Mouse (Mus musculus) 416B (cell line): ENCODE measurements around the gene Rpl5.

Experiments used
- DNase-seq: peaks from one replicate; pipeline ENCODE4 v3.0.0; 2011; ENCODE audit warnings: low read depth

Rpl5 gene

DNA sequence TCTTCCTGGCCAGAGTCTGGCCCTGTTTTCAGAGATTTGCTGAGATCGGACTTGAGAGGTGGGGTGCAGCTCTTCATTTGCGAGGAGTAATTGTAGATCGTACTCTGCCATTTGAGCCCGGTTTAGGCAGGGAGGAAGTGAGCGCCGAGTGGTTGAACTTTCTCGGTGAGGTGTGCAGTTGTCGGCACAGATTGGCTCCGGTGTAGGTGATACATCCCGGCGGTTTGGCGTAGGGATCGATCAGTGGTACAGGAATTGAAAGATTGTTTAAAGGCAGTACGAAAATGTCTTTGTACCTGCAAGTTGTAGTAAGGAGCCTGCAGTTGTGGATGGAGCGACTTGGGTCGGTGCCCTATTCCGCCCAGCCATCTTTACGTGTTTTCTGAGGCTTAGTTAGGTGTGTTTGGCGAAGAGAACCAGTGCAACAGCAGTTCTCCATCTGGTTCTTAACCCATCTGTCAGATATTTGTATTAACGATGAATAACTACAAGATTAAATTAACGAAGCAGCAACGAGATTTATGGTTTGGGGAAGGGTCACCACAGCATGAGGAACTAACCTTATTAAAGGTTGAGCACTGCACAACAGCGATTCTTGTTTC is 813 bp downstream of the Rpl5 start:
- DNase-seq, result peak; percentile 56

DNA sequence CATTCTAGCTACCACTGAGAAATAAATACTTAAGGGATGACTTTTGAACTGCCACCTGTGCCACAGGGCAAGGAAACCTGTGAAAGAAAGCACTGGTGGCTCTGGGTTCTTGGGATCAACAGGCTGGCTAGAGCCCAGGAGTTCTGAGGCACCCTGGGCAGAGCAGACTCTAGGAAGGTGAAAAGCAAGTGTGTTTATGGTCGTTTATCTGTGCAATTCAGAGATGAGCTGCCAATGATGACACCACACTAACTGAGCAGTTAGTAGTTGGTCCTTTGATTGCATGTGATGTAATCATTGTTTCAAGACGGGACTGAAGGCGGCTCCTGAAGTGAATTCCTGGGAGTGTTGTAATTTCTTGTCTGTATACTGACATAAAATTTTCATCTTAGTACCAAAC is 4.0 kb downstream of the Rpl5 start:
- DNase-seq, result no peak

DNA sequence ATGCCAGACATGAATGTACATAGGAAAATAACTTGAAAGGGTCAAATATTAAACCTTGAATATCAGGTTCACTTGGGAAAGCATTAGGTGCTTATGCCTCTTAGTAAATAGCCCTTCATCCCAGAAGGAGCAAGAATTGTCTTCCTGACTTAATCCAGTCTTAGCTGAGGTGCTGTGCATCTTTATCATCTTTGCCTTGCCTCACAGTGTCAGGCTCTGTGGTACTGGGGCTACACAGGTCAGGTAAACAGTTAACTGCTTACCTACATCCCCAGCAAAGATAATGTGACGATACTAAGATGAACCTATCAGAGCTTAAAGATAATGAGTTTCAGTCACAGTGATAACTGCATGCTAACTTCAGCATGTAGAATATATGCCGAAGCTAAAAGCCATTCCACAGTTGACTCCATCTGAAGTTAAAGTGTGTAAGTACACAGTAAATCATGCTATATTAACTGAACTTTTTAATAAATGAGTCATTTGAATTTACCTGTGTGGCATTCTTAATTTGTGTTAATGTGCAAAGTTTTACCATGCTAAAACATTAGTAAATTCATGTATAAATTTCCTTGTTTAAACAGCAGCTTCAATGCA is 8.3 kb downstream of the Rpl5 start:
- DNase-seq, result no peak

DNA sequence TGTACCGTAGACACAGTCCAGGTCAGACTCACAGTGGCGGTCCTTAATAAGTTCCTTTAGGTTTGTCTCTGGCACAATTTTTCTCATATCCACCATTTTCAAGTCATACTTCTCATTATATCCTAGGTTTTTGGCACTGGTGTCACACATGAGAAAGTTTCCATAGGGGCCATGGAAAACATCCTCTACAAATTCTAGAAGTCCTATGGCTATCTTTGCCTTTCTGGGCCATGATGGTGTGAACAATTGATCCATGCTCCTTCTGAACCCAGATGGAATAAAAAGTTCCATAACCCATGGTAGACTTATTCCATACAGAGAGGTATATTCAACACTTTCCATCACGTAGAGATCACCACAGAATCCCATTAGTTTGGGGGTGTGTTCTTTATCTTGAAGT is 9.4 kb downstream of the Rpl5 start:
- no peak for DNase-seq

DNA sequence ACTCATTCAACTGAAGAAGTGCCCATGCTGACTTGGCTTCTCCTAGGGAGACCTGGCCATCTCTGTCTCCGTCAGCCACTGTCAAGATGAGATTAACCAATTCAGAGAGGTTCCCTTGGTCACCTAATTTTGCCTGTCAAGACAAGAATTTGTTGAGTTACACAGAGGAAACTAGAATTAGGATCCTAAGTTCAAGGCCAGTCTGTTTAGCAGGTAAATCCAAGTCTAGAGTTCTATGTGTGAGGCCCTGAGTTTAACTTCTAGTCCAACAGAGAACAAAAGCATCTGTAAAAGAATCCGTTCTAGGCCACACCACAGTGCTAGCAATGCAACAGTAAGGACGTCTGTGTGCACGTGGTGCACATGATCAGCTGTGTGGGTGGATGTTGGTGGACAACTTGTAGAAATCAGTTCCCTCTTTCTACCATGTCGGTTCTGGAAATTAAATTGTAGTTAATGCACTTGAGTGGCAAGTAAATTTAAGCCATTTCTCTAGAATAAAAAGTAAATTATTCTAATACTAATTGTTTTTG is 9.8 kb downstream of the Rpl5 start:
- DNase-seq, result no peak

DNA sequence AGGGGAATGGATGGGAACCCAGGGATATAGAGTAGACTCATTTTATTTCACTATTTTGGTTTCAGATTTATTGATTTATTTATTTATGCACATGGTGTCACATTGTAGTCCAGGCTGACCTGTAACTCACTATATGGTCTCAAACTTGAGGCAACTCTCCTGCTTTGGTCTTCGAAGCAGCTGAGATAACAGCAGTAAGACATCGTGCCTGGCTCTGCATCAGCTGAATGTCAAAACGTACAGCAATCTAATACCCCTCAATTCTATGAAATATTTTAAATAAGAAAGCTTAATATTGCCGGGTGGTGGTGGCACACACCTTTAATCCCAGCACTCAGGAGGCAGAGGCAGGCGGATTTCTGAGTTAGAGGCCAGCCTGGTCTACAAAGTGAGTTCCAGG is 10.7 kb downstream of the Rpl5 start:
- no peak for DNase-seq

DNA sequence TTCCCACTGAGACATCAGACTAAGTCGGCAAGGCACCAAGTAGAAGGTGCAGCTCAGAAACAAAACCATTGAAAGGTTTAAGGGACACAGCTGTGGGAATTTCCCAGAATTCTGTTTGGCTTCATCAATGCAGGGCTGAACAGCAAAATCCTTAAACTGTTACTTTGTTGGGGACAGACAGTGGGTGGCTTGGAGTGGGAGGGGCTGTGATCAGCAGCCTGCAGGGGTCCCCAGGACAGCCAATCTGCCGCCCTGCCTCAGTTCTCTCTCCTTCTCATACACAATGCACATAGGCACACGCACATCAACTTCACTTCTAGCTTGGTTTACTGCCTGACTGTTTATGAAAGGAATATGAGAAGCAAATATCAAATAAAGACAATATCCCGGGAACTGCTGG is 15.0 kb downstream of the Rpl5 start:
- DNase-seq, result no peak

DNA sequence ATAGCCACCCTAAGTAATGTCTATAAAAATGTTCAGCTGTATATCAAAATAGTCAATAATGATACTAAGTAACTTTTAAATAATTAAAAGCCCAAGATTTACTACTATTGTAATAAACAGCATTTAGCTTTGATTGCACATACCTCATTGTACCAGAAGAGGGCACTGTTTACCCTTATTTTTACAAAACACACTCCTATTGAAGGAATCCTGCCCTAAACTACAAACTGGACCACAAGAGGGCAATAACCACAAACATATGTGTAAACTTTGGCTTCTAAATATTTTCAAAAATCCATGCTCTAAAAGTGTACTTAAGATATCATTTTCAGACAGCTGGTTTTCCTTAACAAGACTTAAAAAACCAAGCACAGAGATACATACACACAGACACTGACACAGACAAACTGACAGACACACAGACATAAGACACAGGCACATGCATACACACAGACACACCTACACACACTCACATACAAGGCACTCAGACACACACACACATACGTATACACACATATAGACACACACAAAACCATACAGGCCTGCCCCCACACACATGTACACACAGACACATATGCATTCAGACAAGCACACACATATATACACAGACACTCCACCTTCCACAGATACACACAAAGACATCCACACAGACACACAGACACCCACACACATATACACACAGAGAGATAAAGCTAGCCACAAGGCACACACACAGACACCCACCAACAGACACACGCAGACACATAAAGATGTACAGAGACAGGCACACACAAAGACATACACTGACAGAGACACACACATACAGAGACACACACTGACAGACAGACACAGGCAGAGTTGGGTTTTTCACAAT is 21.3 kb downstream of the Rpl5 start:
- peak; percentile 95 for DNase-seq

DNA sequence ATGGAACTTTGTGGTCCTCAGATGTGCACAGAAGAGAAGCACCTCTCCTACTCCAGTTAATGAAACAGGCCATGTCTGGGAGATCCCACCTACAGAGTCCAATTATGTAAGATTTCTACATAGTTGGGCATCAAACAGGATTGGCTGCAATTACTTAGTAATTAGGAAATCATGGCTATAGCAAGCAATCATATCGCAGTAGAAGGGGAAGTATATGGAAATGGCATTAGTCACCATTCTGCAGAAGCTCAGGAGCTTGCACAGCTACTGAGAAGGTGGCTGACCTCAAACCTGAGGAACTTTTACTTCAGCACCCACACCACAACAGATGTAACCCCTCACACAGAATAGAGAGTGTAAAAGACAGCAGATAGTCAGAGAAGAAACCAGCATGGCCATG is 22.5 kb downstream of the Rpl5 start:
- peak; percentile 87 for DNase-seq

DNA sequence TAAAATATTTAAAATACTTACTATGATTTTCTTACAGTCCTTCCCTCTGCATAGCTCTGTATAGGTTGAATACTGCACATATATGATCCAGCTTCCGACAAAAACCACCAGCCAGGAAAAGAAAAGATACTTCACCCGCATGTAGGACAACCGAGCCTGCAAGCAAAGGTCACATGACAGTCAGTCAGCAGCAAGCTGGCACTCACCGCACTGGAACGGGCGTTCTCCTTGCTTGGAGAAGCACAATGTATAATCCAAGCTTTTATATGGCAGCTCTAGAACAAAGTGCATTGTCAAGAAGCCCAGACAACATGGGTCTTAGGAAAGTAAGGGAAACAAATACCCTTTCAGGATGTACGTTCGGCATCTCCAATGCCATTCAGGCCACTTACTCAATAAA is 24.3 kb downstream of the Rpl5 start:
- no peak for DNase-seq

DNA sequence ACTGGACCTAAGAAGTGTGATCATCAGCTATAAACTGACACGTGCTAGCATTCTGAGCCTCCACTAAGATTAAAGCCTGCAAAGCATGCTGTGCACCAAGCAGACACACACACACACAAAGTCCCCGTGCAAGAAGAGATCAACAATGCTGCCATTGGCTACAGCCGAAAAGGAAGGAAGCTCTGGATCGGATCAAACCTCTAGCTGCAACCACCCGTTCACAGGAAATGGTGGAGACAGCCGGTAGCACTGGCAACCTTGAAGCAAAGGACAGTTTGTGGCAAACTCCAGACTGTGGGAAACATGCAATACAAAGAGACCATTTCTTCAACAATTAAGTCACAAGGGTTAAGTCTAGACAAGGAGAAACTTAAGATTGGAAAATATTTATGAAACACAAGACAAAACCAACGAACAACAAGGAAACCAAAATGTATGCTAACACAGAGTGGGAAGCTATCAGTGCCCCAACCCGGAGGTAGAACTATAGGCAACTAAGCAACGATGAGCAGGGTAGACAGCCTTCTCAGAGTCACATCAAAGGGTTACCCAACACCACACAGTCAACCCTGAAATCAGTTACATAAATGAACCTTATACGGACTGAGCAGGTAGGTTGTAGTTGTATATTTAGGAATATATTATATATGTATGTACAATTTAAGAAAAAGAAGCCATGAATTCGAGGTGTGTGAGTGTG is 26.4 kb downstream of the Rpl5 start:
- DNase-seq, result peak; percentile 94

DNA sequence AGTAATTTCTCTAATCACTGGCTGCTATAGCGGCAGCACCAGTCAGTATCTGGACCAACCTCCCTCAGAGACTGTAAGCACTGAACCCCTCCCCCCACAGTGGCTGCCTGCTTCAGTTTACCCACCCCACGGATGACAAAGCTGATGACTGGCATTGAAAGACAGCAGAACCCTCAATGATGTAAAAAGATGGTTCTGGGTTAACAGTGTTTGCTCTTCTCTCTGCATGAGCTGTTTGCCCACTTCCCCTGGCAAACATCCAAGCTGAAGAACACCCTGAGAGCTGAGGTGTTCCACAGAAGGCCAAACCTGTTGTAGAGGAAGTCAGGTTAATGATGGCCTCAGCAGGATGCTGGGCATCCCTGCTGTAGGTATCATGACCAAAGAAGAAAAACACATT is 32.3 kb downstream of the Rpl5 start:
- DNase-seq, result peak; percentile 72

DNA sequence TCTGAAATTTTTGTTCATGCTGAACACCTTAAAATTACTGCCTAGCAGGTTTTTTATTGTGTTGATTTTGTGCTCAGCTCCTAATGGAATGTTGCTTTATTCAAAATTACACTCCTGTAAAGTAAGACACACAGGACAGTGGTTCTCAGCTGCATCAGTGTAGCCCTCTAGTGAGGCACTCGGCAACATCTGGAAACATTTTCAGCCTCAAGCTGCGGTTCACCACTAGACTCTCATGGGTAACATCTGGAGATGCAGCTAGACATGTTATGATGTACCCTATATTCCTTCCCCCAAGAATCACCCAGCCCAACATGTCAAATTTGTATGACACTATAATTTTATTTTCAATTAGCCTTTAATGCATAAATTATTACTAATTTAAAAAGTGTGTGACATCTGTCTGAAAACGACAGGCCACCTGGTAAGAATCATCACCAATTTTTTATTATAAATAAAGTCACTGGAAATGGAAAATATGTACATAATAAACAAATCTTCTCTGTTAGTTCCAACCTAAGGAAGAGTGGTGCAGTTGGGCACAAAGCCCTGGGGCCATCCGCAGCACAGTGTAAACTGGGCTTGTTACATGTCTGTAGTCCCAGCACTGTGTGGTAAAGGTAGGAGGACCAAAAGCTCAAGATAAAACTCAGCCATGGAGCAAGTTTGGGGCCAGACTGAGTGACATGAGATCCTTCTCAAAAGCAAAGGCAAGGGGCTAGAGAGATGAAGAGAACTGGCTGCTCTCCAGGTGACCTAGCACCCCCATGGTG is 33.1 kb downstream of the Rpl5 start:
- DNase-seq, result no peak

DNA sequence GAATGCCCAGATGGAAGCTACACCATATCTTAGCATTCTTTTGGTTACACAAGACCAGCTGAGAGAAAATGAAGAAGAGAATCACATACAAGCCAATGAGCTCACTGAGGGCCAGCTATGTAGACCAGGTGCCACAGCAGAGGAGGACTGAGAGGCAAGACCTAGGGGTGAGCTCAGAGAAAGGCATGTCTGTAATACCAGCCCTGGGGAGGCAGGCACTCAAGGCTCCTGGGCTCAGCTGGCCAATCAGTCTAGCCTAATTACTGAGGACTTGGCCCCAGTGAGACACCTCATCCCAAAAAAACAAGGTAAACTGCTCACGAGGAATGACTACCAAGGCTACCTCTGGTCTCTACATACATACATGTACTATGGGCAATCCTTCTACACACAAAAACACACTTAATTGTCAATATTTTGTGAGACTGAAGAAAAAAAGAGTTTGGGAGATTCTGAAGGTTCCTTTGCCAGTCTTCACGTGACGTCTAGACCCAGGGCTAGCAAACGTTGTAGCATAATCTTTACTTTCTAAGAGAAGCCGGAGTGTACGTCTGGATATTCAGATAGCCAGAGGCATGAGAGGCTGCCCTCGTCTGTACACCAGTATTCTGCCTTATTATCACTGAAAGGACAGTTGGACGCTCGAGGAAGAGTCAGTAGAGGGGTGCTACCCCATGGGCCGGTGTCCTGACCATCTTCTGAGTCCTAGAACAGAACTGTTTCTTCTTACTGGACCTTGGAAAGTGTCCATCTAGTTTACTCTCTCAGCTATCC is 34.7 kb downstream of the Rpl5 start:
- no peak for DNase-seq

DNA sequence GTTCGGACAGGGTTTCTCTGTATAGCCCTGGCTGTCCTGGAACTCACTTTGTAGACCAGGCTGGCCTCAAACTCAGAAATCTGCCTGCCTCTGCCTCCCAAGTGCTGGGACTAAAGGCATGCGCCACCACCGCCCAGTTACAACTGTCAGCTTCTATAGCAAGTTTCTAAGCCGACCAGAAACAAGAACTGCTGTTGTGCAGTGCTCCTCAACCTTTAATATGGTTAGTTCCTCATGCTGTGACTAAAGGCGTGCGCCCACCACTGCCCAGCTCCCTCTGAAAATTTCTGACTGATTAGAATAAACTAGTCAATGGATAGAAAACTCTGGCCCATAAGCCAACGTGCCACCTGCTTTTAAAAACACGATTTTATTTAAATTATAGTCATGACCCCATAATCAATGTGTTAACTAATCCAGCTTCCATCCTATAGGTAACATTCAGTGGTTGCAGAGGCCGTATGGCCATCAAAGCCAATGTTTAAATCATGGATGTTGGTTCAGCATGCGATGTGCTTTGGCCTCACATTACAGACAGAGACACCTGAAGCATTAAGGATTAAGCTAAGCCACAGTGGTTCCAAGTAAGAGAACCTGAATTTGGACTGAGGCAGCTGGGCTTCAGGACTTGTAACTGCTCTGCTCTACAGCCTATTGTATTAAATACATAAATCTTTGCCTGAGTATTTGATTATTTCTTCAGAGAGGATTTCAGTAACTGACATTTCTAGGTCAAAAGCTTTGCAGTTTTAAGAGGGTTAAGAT is 36.5 kb downstream of the Rpl5 start:
- no peak for DNase-seq

DNA sequence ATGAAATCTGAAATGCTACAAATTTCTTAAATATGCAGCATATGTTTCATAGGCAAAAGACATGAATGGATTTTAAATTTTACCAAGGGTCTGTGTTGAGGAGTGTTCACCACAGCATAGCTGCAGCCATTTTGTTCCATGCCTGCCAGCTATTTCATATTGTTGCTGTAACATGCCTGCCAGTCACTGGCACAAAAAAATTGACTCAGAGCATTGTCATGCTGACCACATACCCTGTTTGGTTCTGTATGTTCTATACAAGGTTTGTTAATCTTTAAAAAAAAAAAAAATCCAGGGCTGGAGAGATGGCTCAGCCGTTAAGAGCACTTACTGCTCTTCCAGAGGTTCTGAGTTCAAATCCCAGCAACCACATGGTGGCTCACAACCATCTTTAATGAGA is 38.2 kb downstream of the Rpl5 start:
- peak; percentile 76 for DNase-seq

DNA sequence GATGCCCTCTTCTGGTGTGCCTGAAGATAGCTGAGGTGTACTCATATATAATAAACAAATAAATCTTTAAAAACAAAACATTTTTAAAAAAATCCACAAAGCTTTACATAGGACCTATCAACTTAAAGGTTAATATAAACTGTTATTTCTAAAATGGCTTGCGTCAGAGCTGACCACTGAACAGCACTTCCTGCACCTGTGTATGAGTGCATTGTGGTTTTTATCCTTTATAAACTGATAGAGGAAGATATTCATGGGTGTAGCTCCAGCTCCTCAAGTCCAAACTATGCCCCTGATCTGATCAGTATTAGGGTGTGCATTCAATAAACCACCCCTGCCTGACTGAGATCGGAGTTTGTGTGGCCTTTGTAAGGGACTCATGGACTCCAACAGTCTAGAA is 38.6 kb downstream of the Rpl5 start:
- DNase-seq, result peak; percentile 55

DNA sequence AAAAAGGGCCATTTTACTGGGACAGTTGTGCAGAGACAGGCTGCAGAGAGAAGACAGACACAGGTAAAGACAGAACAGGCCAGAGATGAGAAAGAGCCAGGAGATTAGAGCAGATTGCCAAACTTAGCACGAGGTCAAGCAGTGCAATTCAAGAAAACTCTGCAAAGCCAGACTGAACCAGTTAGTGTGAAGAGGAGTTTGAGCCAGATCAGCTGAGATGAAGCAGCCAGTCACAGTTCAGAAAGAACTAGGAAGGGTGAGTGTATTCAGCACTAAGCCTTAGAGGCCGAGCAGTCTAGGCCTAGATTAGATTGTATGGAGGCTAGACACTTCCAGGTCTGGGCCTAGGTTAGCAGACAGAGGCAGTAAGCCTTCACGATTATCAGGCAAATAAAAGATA is 39.4 kb downstream of the Rpl5 start:
- no peak for DNase-seq

DNA sequence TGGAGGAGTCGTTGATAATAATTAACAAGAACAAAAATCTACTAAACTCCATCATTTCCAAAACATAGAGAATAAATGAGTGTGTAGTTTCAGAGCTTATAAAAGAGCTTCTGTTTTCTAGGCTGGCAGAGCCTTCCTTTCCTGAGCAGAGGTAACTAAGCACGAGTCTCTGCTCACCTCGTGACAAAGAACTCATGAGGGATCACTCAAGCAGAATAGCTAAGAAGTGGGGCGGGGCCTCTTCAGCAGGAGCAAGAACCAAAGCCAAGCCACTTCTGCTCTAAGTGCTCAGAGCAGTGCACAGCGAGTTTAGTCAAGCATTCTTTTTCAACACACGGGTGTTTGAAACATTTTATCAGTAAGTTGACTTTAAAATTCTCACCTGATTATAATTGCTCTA is 40.9 kb downstream of the Rpl5 start:
- DNase-seq, result no peak

DNA sequence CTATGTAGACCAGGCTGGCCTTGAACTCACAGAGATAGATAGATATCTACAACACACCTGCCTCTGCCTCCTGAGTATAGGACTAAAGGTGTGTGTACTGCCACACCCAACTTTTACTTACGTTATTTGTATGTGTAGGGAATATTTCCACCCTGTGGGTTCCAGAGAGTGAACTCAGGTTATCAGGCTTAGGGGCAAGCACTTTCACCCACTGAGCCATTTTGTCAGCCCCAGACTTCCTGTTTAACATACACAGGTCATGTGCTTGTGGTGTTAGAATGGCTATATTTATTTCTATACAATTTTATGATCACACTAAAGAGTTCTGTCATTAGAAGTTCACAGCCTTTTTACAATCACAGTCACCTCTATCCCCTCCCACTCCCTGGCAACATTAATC is 42.6 kb downstream of the Rpl5 start:
- DNase-seq, result no peak
